Mouse (Mus musculus) common myeloid progenitor, adult 5-6 weeks (primary cell): ENCODE results near the gene Nudt12. TPM values are rescaled to one million over a fixed set of nuclear protein-coding genes. Genes with fewer than 3 reads are reported as not detected.

ENCODE experiments used
- ATAC-seq: replicated peaks from 2 replicates; pipeline ENCODE4 v1.8.0; 2016; ENCODE audit warnings: low read depth, mild to moderate bottlenecking, moderate TSS enrichment, inconsistent platforms; ENCODE audit not compliant: poor library complexity, severe bottlenecking
- total RNA-seq: library from RNA; stranded (forward); fragments of 200-1000, 187-1606 nt; gene quantifications from 2 replicates; pipeline ENCODE4 v1.2.3, GENCODE M21; 2017

Gene Nudt12
- 7.8 and 10.0 TPM in 2 replicates for total RNA-seq

DNA sequence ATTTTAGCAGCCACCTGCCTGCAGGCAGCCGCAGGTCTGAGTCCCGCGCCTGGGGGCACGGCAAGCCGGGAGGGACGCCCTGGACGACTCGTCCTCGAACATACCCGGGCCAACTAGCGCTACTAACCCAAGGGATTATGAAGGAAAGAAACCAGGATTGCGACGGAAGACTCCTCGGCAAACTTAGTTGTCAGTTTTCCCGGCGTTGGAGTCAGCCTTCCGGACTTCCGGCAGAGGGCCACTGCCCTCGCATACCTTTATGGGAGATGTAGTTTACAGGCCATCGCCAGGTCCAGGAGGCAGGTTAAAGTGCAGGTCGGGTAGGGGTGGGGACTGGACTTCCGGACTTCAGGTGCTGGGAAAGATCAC lies at the start of gene Nudt12:
Nudt12 (minus strand) TSS at position 282 of the 369 bp plus-strand sequence.
- ATAC-seq = peak; percentile 71

DNA sequence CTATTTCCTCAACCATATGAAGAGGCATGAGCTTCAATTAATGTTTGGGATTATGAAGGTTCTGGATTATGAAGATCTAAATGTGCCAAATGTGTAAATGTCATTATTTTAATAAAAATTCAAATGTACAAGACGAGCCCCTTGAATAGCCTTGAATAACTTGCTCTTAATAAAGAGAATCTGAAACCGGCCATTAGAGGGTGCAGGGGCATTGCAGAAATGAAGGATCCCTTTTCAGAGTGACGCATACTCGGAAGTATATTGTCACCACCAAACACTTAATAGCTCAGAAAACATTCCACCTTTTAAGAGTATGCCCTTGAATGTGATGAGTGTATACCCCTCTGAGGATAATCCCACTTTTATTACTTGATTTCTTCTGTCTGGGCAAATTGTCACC lies 40.1 kb upstream of the Nudt12 start:
- ATAC-seq = no peak

DNA sequence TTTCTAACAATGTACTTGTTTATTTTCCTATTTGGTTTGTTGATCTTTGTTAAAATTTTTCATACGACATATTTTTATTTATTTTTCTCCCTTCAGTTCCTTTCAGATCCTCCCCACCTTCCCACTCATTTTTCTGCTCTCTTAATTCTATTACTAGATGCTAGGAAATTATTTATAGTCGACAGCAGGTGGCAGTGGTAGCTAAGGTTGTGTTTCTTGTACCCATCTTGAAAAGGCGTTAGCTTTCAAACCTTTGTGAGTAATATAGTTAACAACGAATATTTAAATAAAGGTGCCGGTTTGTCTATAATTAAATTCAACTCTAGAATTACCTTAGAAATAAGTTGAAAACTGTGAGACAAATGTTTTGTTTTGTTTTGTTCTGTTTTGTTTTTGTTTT lies 26.6 kb upstream of the Nudt12 start:
- ATAC-seq = peak; percentile 89

DNA sequence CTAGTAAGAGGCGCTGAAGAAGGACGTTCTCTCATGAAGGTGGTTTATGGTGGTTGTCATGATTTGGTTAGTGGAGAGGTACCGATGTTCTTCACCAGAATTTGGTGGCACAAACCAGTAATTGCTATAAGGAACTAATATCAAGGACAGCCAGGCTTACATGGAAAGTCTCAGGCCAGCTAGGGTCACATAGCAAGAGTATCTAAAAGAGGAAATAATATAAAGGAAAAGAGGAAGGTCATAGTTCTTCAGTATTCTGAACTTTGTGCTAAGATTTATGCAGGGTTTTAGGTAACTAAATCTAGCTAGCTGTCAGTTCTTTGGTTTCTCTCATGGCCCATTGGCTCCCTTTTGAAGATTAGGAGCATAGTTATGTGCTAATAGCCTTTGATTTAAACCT lies 20.3 kb upstream of the Nudt12 start:
- peak; percentile 68 for ATAC-seq

DNA sequence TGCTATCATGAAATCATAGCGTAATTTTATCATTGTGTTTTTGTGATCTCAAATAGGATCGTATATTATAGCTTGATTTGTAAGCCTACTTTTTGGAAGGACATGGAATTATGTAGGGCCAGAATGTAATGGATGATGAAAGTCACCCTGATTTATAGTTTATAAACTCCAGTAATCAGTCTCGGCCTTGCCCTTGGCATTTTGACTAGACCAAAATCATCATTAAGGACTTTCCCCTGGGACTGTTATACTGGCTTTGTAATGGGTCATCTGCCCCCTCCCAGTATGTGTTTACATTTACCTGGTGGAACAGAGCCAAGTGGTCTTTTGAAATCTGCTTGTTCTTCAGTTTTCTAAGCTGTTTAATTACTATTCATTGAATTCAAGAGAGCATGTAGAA lies 13.2 kb upstream of the Nudt12 start:
- ATAC-seq = no peak

DNA sequence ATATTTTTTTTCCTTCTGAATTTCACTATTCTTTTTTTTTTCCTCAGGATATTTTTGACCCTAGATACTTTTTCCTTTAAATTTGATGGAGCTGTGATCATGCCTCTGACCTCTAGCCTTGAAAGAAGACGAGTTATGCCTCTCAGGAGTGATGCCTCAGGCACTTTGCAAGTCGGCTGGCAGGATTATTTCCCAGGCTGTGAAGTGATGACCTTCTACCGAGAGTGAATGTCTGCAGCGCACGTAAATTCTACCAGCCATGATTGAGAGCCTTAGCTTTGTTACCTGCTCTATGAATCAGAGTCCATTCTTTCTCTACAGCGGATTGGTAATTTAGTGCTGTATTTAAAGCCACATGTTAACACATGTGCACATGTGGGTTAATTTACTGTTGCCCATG lies 11.3 kb upstream of the Nudt12 start:
- no peak for ATAC-seq

DNA sequence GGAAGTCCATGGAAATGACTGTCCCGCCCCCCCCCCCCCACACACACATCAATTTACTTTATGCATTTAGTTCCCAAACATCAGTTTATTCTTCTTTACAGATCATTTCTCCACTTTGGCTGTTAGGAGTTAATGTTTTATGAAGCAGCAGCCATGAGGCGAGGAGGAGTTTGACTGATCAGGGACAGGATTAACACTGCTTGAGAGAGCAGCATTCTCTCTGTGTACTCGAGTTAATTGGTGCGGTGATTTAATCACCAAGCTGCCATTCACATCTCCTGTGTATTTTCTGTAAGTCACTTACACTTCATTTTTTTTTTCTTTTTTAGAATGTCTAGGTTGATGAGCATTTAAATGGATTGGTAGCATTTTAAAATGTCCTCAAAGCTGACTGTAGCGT lies 10.8 kb upstream of the Nudt12 start:
- no peak for ATAC-seq

DNA sequence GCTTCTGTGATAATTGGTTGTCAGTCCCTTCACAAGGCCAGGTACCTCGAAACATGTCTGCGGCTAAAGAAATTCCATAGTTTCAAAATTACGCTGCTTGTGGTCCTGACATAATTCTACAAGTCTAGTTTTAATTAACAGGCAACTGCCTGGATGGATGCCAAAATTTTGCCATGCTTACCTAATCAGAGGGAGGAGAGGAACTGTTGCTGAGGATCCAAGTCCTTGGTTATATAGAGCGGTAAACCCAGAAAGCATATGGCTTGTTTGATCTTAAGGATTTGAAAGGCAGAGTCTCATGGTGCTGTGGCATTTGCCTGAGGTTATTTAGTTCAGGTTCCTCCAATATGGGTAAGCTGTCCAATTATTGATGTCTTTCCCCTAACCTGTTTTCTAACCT lies 5.5 kb upstream of the Nudt12 start:
- no peak for ATAC-seq

DNA sequence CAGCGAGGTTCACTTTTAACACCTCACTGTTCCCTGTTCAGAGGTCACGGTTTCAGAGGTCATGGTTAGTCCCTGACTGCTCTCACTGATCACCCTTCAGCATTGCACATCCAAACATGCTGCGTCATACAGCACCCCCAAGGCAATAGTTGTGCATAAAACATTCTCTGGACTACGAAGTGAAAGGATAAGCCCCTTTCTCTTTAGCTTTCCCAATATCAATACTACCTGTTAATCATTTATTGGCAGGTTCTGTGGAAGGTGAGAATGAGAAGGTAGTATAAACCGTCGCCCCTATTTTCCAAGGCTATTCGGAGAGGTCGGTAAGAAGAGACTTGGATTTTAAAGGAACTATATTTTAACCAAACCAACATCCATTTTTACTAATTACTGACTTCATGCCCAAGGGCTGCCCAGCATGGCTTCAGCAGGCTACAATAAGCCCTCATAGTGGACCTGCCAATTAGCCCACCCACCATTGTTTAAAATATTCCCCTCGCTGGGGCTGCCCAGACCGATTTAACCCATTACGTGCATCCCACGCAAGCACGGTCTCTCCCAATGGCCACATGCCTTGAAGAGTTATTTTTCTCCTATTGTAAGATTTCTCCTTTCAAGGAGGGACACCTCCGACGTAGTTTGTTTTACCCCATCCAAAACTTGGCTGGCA lies 616 bp downstream of the Nudt12 start:
- ATAC-seq = peak; percentile 75

DNA sequence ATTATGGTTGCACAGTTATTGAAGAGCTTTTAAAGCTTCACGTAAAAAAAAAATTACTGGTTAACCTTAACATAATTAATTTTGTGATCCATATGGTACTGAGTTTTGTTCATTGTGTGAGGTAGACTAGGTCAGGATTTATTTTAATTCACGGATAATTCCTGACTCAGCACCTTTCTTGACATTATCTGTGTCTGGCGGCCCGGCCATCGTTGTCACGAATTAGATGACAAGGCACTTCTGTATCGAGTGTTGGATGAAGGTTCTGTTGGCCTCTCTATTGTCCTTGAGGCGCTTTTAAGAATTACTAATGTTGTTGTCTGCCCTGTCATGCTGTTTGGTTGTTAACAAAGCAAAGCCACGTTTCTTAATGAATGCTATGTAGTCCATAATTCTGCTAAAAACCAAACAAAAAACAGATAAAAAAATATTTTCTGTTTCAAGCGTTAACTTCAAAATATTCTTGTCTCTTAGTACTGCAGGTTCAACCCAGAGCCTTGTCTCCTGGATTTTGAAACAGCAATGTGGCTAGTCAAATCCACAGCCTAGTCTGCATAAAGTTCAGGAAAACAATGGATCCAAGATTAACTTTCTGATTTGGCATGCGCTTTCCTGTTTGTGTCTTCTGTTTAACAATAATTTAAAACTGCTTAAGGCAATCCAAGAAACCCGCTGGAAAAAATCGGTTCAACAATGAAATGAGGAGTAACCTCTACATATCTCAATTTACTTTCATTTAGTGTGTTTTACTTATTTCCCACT lies 1.4 kb downstream of the Nudt12 start:
- ATAC-seq = no peak

DNA sequence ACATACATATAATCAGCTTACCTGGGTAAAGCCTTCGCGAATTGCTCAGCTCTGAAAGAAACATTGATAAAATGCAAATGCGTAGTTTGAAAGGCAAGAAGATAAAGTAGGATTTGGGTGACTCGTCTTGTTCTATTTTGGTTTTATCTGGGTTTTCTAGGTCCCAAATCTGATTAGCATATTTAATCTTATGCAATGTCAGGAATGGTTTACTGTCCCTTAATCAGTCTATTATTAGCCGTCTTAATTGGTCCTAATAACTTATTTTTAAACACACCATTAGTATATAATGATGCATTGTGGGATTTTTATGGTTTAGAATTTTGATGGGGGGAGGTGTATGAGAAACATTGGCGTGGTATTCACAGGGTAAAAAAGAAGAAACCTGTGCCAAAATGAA lies 21.9 kb downstream of the Nudt12 start, which contains the start of gene Pdzph1:
Pdzph1 (minus strand) TSS at position 101 of the 400 bp plus-strand sequence.
- ATAC-seq = no peak

DNA sequence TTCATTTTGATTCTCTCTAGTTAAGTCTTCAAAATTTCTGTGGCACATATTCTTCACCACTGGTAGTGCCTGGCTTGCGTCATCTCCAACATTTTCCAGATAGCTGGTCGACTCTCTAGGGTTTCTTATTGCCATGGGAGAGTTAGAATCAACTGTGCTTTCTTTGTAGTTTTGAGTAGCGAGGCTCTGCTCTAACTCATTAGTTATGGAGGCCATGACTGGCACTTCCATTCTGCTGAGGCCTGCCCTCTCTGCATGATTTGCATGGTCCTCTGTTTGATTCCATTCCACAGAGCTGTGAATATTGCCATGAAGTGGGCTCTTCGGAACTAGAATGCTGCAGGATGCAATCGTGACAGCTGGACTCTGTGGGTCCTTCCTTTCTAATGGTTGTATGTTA lies 39.9 kb downstream of the Nudt12 start:
- ATAC-seq = no peak

DNA sequence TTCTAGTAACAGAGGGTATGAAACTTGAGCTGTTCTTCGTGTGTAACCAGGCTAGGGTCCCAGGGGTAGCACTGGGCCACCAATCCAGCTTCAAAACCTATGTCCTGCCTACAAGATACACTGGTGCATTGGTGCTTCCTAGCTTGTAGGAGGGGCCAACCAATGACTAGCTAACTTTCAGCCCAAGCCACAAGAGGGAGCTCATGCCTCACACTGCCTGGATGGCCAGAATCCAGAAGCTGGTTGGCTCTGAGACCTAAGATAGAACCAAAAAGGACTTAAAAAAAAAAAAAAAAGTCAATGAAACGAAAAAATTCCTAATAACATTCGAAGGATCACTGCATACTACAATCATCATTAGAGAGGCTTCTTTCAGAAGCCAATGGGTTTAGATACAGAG lies 53.3 kb downstream of the Nudt12 start:
- peak; percentile 99 for ATAC-seq

DNA sequence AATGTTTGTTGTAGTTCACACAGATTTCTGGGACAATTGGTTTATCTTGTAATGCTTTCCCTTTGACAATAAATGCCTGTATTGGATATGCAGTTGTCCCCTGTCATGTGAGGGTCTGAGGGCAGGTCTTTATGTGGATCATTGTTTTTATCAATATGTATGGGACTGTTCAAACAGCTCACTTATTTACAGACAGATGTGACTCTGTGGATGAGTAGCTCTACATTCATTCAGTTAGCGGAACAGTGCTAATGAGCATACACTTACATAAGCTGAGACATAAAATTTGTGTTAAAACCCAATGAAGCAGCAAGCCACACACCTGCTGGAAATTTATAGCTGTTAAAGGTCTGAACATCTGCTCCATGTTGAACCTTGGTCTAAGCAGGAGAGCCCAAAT lies 56.1 kb downstream of the Nudt12 start:
- ATAC-seq = no peak

Other genes with a start within 250 kb of the Nudt12 start
- gene Pdzph1, start 22.0 kb downstream of the Nudt12 start, total RNA-seq = 0.34 and 4.0 TPM in 2 replicates